Mouse (Mus musculus): ENCODE measurements around the gene Zfp574.

Zfp574 gene

GRCm38 (mm10) chr7:25112178-25112955, 40.0 kb downstream of the Zfp574 start:
- intact Hi-C loops (cut with DNase I) = no loop called here

GRCm38 (mm10) chr7:25112956-25113603, 40.7 kb downstream of the Zfp574 start:
- intact Hi-C loops (cut with DNase I) = no loop called here

GRCm38 (mm10) chr7:25120061-25120834, 47.9 kb downstream of the Zfp574 start:
- intact Hi-C loops (cut with DNase I) = no loop called here

- intact Hi-C loops (cut with DNase I) = no loop called here
Observed at GRCm38 (mm10) chr7:25121240-25121786, 48.9 kb downstream of the Zfp574 start.

GRCm38 (mm10) chr7:25125716-25126281, 53.4 kb downstream of the Zfp574 start:
- intact Hi-C loops (cut with DNase I) = no loop called here

GRCm38 (mm10) chr7:25127971-25128370, 55.6 kb downstream of the Zfp574 start:
- intact Hi-C loops (cut with DNase I) = no loop called here

- intact Hi-C loops (cut with DNase I) = no loop called here
Observed at GRCm38 (mm10) chr7:25129390-25129979, 57.1 kb downstream of the Zfp574 start.

GRCm38 (mm10) chr7:25130565-25130964, 58.2 kb downstream of the Zfp574 start:
- intact Hi-C loops (cut with DNase I) = no loop called here

GRCm38 (mm10) chr7:25131247-25131646, 58.9 kb downstream of the Zfp574 start:
- intact Hi-C loops (cut with DNase I) = no loop called here

- intact Hi-C loops (cut with DNase I) = loop anchor here (1.0 kb wide), 1 partner anchor 57 kb away; no protein-coding TSS in a partner anchor
Observed at GRCm38 (mm10) chr7:25132318-25132960, 60.1 kb downstream of the Zfp574 start.

Small RNA genes within 50 kb of the gene (microRNA-seq; reads per million reads assigned to microRNA genes)
- gene Mir6537 = 0 reads per million in 2 experiments

Measured in adrenal gland (tissue).